Mouse (Mus musculus) urinary bladder, postnatal 4 days (tissue): ENCODE measurements around the gene Uts2r.

Experiments used
- DNase-seq, 2 experiments: peaks; one replicate each; pipeline ENCODE4 v3.0.0; 2021 to 2022; ENCODE audit warnings: low spot score in 2 of 2

Uts2r gene

DNA sequence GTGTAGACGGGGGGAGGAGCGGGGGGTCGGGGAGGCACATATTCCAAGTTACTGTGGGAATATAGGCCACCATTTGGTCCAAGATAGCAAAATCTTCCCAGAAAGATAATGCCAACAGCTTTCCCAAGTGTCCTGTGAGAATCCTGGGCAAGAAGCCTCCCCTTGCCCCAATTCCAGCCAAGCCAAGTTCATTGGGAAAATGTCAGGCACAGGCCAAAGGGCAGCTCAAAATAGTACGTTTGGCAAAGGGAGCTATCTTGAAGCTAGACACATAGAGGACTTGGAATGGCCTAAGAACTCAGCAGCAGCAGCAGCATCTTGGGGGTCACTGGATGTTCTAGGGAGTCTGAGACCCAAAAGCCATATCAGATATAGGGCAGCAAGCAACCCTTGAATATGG lies 3.7 kb downstream of the Uts2r start:
- DNase-seq: no peak

DNA sequence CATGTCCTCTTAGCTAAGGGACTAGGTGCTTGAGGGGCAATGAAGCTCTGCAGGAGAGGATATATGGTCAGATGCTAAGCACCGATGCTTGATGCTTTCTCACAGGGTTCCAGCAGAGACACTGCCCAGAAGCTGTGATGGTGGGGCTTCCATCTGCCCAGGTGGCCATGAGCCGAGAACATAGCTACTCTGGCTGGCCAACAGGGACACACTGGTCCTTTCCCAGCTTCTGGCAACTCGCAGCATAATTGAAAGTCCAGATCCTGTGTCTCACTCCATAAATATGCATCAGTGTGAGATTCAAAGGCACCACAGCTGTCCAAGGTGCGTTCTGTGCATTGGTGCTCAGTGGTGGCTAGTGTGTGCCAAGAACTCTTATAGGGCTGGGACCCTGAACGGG lies 13.1 kb downstream of the Uts2r start:
- no peak for DNase-seq

DNA sequence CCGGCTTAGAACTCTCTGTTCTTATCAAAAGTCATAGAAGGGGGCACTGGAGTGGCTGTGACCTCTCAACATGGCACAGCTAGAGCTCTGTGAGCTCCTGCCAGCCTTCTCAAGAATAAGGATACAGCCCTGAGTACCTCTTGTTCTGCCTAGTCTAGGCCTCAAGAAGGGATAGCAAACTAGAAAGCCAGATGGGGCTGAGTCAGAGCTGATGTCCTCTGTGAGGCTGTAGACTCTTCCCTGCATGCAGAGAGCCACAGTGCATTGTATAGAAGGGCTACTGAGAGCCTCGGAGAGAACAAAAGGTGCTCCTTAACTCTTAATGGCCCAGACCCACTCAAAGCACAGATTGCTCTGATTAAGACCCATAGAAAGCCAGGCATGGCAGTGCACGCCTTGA lies 14.2 kb downstream of the Uts2r start:
- DNase-seq: no peak

DNA sequence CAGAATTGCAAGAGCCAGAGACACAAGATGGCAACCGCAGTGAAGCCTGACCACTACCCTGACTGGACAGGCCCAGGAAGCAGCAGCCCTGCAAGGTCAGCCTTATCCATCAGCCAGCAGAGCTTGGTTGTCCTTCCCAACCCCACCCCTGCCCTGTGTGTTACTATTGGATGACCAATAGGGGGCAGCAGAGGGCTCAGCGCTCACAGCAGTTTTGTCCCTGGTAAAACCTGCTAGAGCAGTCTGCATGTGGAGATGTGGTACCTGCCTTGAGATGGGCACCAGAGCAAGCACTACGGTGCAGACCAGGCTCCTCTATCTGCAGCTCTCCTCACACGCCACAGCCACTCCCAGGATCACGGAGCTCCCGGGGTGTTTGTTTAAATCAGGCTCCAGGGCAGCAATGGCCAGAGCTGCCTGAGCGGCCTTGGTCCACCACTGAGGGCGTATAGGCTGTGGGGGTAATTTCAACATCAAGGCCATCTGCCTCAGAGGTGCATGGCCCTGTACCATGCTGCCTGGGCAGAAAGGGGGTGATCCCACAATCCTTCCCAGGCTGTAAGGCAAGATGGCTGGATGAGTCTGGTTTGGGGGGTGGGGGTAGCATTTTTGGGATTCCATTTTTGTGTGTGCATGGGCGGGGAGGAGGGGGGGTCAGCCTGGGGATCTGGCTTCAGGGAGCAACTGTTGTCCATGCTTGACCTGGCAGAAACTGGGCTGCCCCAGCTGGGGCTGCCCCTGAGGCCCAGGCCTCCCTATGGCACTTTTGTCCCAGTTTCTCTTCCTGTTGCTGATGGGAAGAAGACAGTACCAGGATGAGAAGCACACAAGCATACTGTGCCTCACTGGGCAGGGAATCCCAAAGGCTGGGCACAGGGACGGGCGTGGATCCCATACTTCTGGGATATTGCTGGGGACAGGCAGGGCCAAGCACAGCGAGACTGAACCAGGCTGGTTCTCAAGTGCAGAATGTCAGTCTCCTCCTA lies 16.5 kb downstream of the Uts2r start:
- DNase-seq: peak in 1 of 2 experiments; percentile 32

DNA sequence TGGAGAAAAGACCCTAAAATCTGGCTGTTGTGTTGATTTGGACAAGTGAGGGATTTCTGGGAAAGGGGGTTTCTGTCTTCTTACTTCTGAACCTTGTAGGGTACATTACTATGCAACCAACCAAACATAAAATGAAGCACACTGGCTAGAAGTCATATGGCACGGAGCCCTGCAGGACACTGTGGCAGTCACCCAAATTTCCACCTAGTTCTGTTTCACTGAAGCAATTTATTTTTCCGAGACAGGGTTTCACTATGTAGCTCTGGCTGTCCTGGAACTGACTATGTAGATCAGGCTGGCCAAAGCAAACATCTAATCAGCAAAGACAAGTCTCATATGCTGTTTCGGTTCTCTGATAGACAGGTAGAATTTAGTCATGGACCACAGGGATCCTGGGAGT lies 29.6 kb downstream of the Uts2r start:
- no peak for DNase-seq

DNA sequence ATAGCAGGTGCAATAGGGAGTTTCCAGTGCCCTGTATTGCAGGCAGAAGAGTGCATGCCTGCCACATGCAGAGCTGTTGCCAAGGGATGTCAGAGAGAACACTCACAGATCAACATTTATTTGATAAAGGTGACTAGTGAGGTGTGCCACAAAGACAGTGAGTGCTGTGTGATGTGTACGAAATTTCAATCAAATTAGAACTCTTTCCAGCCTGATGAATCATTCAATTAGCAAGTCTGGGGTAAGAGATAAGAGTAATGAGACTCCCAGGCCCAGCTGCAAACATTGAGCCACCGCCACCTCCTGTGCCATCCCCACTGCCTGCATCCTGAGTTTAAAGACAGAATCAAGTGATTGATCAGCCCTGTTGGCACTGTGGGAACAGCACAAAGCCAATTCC lies 32.7 kb downstream of the Uts2r start:
- DNase-seq: no peak

DNA sequence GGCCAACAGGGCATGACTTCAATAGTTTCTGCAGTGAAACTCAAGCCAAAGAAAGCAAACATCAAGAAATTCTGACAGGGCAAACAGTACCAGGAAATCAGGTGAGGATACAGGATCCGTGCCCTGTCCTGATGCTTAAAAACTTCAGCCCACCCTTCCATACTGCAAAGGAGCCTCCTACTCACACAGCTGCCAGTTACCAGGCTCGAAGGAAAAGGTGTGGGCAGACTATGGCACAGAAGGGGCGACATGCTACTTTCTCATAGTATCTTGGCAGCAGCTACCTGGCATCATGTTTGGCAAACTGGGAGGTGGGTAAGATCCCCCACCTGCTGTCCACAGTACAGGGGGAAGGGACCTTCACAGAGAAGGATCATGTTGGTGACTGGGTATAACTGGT lies 33.3 kb downstream of the Uts2r start:
- no peak for DNase-seq

DNA sequence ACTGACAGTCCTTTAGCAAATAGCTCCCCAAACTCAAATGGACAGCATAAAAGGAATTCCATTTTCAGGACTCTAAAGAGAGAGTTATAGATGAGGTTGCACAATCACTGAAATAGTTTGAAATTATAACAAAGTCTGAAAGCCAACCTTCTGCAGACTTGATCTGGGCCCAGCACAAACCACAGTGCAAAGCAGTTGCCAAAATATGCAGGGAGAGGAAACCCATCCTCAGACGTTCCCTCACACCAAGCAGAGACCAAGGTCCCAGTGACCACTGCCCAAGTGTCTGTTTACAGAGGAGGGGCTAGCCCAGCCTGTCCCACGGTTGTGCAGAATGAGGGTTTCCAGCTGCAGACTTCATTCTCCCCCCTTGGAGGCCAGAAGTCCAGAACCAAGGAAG lies 38.6 kb downstream of the Uts2r start:
- no peak for DNase-seq

DNA sequence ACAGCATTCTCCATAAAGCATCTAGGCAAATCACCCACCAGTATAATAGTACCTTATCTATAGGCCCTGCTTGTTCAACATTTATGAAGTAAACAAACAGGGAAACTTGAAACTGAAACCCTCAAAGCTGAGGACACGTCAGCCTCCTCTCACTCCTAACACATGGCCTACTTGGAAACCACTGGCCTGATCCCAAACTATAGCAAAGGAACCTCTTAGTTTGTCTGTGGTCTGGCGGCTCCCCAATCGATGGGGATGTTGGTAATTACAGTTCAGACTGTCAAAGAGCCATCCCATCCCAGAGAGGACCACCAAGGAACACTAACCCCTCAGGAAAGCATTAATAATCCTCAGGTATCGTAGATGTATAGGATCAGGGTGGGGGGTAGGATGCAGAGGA lies 39.8 kb downstream of the Uts2r start:
- DNase-seq: no peak

DNA sequence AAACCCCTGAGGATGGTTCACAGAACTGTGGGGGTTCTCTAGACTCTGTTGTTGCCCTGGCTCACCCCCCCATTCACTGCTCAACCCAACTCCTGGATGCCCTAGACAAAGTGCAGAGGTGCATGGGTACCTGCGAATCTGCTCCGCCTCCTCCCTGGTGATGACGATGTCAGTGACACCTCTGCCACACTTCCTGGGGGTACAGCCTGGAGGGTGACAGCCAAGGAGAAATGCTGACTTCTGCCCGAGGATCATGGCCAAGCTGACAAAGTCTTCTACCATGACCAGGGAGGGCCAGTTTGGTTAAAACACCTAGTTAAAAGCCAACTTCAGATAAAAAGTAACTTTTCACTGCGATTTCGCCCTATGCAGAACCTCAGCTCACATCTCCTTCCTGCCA lies 40.7 kb downstream of the Uts2r start:
- no peak for DNase-seq

DNA sequence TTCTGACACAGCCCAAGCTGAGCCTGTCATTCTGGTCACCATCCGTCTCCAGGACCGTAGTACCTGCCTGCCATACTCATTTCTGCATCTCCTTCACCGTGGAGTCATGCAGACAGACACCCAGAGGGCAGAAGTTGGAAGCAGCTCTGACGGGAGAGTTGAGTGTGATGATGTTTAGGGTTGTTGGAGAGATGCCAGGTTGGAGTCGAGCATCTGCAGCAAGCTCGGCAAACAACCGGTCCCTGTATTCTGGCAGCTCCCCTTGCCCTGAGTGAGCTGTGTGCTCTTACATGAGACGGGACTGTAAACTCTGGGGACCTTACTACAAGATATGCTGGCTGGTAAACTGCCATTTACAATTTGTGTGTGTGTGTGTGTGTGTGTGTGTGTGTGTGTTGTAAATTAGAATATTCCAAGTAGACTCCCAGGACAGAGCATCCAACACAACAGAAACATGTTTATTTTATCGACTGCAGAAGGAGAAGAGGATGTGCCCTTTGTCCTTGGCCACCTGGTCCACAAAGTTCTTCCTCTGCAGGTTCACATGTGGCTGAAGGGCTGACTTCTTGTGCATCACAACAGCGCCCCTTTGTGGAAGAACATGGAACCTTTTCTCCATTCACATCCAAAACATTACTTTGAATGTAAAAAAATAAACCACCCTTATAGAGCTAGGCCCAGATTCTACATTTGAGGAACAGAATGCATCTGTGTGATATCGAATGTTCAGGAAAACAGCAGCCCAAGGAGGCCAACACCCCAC lies 41.5 kb downstream of the Uts2r start:
- DNase-seq: no peak

DNA sequence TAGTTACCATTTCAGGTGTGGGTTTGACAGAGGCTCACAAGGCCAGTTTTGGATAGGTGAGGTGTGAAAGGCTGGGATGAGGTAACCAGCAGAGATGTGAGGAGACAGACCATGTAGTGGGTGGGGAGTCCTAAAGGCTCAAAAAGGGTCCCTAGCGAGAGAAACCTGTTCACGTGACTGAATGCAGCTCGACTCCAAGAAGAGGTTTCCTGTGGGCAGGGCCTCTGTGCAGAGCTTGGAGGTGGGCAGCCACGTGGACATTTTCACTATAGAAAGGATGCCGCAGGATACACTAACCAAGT lies 43.7 kb downstream of the Uts2r start:
- no peak for DNase-seq

DNA sequence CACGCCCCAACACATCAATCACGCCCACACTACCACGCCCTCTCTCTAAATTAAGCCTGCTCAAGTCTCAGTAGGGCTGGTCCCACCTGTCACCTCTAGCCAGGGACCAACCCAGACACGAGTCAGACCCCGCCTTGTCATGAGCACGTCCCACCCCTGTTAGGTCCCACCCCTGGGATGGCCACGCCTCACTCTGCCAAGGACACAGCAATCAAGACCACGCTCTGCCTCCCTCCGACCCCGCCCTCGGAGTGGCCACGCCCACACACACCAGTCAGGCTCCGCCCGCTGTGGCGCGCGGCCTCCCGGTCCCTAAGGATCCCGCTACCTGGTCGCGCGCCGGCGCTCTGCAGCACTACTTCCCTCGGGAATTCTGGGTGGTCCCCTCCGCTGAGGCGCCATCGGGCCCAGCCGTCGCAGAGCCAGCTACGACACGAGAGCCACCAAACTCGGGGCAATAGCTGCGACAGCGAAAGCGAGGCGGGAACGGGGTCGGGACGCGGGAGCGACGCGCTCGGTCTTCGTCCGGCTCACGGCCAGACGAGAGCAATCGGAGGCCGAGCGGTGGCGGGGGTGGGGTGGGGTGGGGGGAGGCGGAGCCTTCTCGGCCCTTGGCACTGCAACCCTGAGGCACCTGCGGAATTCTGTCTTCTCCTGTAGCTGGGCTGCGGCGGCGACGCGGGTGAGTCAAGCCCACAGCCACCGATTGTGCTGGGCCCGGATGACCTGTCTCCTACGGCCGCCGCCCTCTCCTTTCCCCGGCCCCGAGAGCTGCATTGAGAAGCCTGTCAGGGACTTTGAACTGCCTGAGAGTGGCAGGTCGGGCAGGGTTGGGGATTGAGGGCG lies 44.3 kb downstream of the Uts2r start, which contains the start of the genes Hexdc and Ogfod3:
Gene Hexdc (plus strand): TSS at position 273 of the 846 bp plus-strand sequence.
Gene Ogfod3 (minus strand): TSS at position 551 of the 846 bp plus-strand sequence.
- DNase-seq: peak; percentile 91 to 96
